Mouse (Mus musculus) ZHBTc4 (cell line): ENCODE measurements around the gene Atp6v1b1.
"Not testable (repeated sequence)": the region's sequence is repeated elsewhere in the genome, so short reads cannot be mapped to it uniquely, and the experiment has no call there.

ENCODE experiments used
- DNase-seq: peaks from one replicate; pipeline ENCODE4 v3.0.0-alpha.2; 2011; ENCODE audit warnings: low read depth, low spot score

Gene Atp6v1b1

DNA sequence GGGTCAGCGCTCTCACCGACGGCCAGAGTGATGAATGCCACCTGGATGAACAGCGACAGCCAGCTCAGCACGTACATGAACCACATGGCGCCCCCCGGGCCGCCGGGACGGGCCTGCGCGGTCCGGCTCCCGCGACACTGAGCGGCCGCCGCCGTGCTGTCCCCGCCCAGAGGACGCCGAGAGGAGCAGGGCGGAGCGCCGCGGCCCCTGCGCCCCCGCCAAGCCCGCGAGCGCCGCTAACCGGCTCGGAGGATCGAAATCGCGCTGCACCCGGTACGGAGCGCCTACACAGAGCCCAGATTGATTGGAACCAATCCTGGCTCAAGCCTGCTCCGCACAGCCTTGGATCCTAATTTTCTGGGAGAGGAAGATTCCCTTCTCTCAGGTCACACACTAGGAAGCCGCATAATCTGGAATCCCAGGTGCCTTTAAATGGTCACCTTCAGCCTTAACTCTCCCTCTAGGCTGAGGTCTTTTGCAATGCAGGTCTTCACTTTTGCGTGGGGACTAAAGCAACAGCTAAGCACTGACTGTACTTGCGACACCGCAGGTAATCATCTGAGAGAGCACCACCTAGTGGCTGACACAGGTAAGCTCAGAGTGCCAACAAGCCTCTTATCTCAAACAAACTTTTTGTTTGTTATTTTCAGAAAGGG, 33.0 kb downstream of the Atp6v1b1 start, which contains the start of gene Tex261:
Tex261 (minus strand) TSS at position 176 of the 656 bp plus-strand sequence.
- peak; percentile 95 for DNase-seq

DNA sequence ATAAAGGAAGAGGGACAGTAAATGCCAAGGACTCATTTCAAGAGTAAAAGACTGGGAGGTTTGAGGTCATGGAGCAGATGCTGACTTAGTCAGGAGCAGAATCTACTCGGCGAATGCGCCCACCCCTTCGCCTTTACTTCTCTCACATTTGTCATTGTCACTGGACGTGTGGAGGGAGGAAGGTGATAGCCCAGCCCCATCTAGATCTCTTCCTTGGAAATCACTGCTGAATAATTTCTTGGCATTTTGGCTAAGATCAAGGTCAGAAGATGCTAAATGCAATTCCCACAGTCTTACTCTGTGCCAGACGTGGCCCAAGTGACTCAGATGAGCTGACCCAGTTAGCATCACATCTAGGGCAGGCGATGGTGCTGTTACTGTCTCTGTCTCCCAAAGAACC, 35.5 kb downstream of the Atp6v1b1 start:
- DNase-seq = no peak

DNA sequence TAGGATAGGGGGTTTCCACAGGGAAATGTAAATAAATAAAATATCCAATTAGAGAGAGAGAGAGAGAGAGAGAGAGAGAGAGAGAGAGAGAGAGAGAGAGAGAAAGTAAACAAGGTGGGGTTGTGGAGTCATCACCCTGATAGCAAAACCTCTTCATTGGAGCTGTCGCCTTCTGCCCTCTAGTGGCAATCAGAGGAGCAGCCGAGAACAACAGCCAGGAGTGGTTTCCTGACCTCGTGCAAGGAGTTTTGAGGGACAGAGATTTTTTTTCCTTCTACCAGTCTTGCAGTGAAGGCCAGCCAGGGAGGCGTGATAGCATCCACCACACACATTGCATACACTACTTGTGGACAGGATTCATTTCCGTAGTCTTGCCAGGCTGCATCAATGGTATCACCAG, 36.2 kb downstream of the Atp6v1b1 start:
- peak; percentile 65 for DNase-seq

DNA sequence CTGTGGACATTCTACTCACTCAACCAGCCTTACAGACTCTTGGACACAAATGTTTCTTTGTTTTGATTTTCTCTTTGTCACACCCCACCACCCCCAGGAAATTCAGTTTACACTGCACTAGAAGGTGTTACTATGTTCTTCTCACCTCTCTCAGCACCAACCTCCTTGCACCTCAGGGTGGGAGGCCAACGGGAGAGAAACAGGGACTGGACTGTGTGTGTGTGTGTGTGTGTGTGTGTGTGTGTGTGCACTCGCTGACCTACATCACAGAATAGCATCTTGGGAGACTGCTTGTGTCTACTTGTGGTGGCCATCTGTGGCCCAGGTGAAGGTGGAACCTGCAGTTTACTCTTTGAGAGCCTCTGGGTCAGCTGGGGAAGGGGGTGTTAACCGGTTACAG, 43.6 kb downstream of the Atp6v1b1 start:
- DNase-seq = no peak

- no peak for DNase-seq
Observed at GRCm38 (mm10) chr6:83788554-83788953, 45.8 kb downstream of the Atp6v1b1 start.

DNA sequence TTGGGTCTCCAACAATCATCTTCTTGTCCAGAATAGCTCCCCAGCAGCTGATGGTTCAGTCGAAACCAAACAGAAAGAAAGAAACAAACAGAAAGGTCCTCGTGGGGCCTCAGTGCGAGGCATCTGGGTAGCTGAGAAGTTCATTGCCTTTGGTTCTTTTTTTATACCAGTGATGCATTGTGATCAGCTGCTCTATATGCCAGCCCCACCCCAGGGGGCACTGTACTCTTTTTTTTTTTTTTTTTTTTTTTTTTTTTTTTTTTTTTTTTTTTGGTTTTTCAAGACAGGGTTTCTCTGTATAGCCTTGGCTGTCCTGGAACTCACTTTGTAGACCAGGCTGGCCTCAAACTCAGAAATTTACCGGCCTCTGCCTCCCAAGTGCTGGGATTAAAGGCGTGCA, 47.7 kb downstream of the Atp6v1b1 start:
- not testable (repeated sequence) for DNase-seq

DNA sequence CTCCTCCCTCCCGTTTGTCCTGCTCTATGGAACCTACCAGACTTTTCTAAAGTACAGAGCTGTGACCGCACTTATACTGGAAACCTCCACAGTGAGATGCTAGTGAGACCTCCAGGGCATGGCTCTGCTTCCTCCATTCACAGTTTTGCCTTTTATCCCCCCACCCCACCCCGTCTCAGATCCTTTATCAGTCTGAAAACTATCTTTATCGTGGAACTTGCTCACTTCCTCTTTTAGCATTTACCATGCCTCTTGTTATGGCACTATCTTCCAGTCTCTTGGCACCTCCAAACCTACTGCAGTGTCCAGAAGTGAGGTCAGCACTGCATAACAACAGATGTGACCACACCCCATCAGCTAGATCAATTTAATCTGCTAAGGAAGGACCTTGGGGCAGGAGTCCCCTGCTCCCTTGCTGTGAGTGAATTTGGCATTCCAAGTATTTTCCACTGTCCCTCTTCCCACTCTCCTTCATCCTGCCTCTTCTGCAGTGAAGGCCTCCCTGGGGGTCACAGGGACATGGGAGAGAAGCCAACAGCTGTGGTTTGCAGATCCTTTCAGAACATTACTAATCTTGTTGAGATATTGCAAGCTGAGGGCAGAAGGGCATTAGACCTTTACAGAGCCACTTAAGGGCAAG, 48.6 kb downstream of the Atp6v1b1 start:
- peak; percentile 30 for DNase-seq

- DNase-seq = peak; percentile 98
Observed at GRCm38 (mm10) chr6:83794760-83795296, 52.0 kb downstream of the Atp6v1b1 start, which contains the start of gene Nagk. Gene Nagk (plus strand): TSS chr6:83794982.

DNA sequence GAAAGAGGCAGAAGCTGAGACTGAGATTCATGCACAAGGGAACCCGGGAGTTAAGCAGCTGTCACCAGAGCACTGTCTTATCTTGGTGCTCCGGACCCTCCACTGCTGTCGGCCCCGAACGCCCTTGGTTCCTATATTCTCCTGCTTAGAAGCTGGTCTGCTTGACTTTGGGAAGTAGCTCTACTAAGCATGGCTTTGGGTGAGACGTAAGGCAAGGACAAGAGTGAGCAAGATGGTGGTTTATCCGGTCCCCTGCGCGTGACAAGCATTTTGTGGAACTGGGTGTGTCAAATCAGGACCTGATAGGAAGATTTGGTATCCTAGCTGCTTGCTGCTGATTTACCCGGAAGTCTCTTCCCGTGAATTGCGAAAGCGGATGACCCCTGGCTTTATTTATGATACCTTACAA, 52.7 kb downstream of the Atp6v1b1 start:
- peak; percentile 65 for DNase-seq

DNA sequence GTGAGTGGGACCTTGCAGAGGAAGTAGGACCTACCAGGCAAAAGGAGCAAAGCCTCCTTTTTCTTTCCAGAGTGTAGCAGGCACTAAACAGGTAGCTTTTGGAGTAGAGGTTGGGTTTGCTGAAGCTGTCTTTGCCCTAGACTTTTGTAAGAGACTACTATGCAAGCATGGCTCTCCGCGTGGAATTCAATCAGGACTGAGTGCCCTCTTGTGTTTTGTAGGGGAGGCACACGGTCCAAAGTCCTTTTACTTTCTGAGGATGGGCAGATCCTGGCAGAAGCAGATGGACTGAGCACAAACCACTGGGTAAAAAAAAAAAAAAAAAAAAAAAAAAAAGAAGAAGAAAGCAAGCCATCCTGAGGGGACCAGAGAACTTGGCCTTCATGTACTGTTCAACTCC, 53.9 kb downstream of the Atp6v1b1 start:
- DNase-seq = no peak

GRCm38 (mm10) chr6:83802033-83802432, 59.2 kb downstream of the Atp6v1b1 start:
- no peak for DNase-seq

DNA sequence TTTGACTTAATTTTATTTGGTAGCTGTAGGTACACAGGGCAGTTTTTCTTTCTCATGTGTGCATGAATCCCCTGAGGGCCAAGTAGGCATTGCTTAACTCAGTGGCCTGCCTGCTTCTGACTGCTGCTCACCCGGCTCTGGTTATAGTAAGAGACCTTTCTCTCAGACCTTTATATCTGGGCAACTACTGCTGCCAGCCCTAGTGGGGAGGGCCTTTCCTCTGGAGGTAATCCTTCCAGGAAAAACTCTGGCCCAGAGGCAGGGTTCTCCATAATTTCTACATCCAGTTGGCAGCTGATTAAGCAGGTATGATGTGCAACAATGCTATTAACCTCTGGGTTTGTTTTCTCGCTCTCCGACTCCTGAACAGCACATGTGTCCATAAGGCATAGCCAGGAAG, 60.1 kb downstream of the Atp6v1b1 start:
- no peak for DNase-seq
